Mouse (Mus musculus) midbrain, embryonic 13.5 days (tissue): ENCODE measurements around the gene Gskip. TPM values are rescaled to one million over a fixed set of nuclear protein-coding genes. Genes with fewer than 3 reads are reported as not detected.

Experiments used
- polyA plus RNA-seq: library from polyadenylated mRNA; unstranded; fragments of >200 nt; fragmentation: Nextera tagmentation; extraction: Ambion mirVana; gene quantifications from 2 replicates; pipeline ENCODE4 v1.2.1, GENCODE M21; 2015

Gene Gskip
- polyA plus RNA-seq, 1 experiment from 2014 or later = 37.8 TPM

Other genes starting within 250 kb of the Gskip start
- 12.6 and 13.2 TPM in 2 replicates for gene D430019H16Rik, start 231.0 kb upstream of the Gskip start, polyA plus RNA-seq
- gene Bdkrb2, start 121.6 kb upstream of the Gskip start, polyA plus RNA-seq = 0.53 and 0.77 TPM in 2 replicates
- 0.12 TPM in 1 of 2 replicates, not detected in the other for gene Bdkrb1, start 81.7 kb upstream of the Gskip start, polyA plus RNA-seq
- gene Atg2b, start 382 bp downstream of the Gskip start, polyA plus RNA-seq = 14.0 and 14.5 TPM in 2 replicates
- gene Ak7, start 21.1 kb downstream of the Gskip start, polyA plus RNA-seq = 0.67 and 1.6 TPM in 2 replicates
- gene Papola, start 99.9 kb downstream of the Gskip start, polyA plus RNA-seq = 212 and 217 TPM in 2 replicates